Mouse (Mus musculus) left cerebral cortex, postnatal 14 days (tissue): ENCODE results near the gene Acss2. TPM values are rescaled to one million over a fixed set of nuclear protein-coding genes. Genes with fewer than 3 reads are reported as not detected.

Experiments used
- DNase-seq, 2 experiments: peaks; one replicate each; pipeline ENCODE4 v3.0.0; 2021 to 2022; ENCODE audit warnings: low spot score in 2 of 2, mixed read lengths in 1 of 2
- intact Hi-C: fragments of 180-260 bp; cut with DNase I; formaldehyde crosslinking; loops from one replicate; pipeline ENCODE4 v1.15.1; 2025
- microRNA-seq, 2 experiments: library from miRNA; unstranded; fragments of <30 nt; microRNA quantifications; one replicate each; pipeline ENCODE4 v1.2.0; 2022
- total RNA-seq, 2 experiments: library from RNA; stranded (reverse); gene quantifications; 2 replicates each; pipeline ENCODE4 v1.2.3; 2021

Gene Acss2
- total RNA-seq, 2 experiments from 2014 or later: 46.6 to 52.7 TPM

GRCm38 (mm10) chr2:155619817-155620216 lies 102.1 kb downstream of the Acss2 start:
- peak; percentile 77 to 90 for DNase-seq
- intact Hi-C loops: loop anchor here (2.0 kb wide), 1 partner anchor 103 kb away; the partner anchor contains the start of gene Acss2

- intact Hi-C loops: no loop called here
- no peak for DNase-seq
Measured at GRCm38 (mm10) chr2:155622606-155623005, 104.9 kb downstream of the Acss2 start.

DNA sequence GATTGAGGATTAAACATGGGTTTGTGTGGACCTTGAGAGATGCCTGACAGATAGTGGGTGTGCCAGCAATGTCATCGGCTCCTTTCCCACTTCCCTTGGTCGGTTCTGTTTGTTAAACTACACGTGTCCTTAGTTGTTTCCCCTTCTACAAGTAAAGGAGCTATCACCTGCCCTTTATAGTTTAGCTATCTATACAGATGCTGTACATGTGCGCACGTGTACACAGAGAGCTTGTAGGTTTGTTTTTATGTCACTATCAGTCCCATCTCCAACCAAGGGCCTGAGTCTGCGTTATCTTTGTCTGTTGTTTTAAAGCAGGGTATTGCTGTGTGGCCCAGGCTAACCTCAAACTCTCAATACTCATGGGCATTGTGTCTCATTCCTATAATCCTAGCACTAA lies 106.2 kb downstream of the Acss2 start:
- DNase-seq: no peak
- intact Hi-C loops: no loop called here

DNA sequence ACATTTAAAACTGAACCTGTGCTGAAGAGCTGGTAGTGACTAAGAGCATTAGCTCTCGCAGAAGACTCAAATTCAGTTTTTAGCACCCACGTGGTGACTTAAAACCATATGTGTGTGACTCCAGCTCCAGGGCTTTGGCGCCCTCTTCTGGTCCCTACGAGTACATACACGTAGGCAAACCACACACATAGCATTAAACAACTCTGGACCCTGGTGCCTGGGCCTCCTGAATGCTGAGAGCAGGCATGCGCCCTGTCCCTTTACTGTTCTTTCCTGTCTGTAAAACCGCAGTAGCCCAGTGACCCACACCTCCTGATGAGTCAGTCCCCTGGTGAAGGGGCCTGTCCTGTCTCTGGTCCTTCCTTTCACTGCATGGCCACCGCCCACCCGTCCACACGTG lies 107.0 kb downstream of the Acss2 start:
- intact Hi-C loops: no loop called here
- peak; percentile 53 to 68 for DNase-seq

DNA sequence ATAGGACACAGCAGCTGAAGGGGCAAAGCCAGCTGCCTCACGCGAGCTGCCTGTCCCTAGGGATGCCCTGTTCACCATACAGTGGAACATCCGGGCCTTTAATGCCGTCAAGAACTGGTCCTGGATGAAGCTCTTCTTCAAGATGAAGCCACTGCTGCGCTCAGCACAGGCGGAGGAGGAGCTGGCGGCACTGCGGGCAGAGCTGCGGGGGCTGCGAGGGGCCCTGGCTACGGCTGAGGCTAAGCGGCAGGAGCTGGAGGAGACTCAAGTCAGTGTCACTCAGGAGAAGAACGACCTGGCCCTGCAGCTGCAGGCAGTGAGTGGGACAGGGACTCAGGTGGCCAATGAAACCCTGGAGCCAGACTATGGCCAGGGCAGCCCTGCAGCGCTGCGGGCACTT lies 108.5 kb downstream of the Acss2 start:
- DNase-seq: no peak
- intact Hi-C loops: loop anchor here (2.0 kb wide), 1 partner anchor 109 kb away; the partner anchor contains the start of gene Acss2

DNA sequence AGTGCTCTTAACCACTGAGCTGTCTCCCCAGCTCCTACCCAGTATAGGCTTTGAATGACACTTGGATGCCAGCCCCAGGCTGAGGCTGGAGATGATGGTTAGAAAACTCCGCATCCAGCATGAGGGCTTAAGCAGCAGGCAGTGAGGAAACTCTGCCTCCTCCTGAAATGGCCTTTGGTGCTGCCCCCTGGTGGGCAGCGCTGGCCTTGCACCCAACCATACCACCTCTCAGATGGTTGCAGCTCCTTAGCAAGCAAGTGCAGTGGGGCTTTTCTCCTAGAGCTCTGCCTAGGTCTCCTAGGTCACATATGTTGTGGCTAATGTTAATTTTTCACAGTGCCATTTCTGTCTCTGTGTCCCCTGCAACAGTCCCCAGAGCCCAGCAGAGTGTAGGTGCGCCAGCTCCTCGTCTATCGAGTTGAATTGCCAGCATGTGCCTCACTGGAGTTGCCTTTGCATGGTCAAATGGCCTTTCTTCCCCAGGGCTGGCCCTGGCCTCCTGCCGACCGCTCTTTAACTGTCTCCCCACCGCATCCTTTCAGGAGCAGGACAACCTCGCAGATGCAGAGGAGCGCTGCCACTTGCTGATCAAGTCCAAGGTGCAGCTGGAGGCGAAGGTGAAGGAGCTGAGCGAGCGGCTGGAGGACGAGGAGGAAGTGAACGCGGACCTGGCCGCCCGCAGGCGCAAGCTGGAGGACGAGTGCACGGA lies 109.4 kb downstream of the Acss2 start:
- DNase-seq: peak; percentile 81 to 88
- intact Hi-C loops: loop anchor here (2.0 kb wide), 1 partner anchor 110 kb away; the partner anchor contains the start of gene Acss2

- intact Hi-C loops: no loop called here
- no peak for DNase-seq
Measured at GRCm38 (mm10) chr2:155628112-155628511, 110.4 kb downstream of the Acss2 start.

- DNase-seq: no peak
- intact Hi-C loops: no loop called here
Measured at GRCm38 (mm10) chr2:155628519-155628918, 110.8 kb downstream of the Acss2 start.

- DNase-seq: peak; percentile 61 to 72
- intact Hi-C loops: no loop called here
Measured at GRCm38 (mm10) chr2:155629231-155629661, 111.5 kb downstream of the Acss2 start.

DNA sequence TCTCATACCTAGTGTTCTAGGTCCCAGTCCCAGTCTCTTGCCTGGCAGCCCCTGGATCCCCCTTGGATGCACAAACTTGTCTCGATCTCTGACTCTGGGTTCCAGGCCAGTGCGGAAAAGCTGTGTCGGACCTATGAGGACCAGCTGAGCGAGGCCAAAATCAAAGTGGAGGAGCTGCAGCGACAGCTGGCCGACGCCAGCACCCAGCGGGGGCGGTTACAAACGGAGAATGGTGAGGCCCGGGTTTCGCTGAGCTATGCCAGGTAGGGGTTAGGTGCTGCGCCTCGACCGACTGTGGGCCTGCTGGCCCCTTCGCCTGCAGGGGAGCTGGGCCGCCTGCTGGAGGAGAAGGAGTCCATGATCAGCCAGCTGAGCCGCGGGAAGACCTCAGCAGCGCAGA lies 112.4 kb downstream of the Acss2 start:
- no peak for DNase-seq
- intact Hi-C loops: no loop called here

DNA sequence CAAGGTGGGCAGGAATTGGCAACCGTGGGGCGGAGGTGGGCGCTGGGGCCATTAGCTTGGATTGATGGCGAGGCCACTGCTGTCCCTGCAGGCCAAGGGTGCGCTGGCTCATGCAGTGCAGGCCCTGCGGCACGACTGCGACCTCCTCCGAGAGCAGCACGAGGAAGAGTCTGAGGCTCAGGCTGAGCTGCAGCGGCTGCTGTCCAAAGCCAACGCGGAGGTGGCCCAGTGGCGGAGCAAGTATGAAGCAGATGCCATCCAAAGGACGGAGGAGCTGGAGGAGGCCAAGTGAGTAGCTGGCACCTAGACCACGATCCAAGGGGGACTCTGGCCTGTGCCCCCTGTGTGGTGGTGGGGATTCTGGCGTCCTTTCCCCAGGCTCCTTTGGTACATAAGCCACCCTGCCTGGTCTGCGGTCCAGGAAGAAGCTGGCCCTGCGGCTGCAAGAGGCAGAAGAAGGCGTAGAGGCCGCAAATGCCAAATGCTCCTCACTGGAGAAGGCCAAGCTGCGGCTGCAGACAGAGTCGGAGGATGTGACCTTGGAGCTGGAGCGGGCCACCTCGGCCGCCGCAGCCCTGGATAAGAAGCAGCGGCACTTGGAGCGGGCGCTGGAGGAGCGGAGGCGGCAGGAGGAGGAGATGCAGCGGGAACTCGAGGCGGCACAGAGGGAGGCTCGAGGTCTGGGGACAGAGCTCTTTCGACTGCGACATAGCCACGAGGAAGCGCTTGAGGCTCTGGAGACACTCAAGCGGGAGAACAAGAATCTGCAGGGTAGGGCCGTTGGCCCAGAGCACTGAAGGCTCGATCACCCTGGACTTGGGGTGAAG lies 113.1 kb downstream of the Acss2 start:
- no peak for DNase-seq
- intact Hi-C loops: no loop called here

- intact Hi-C loops: no loop called here
- no peak for DNase-seq
Measured at GRCm38 (mm10) chr2:155632138-155632936, 114.6 kb downstream of the Acss2 start.

- intact Hi-C loops: no loop called here
- DNase-seq: no peak
Measured at GRCm38 (mm10) chr2:155633121-155633520, 115.4 kb downstream of the Acss2 start.

GRCm38 (mm10) chr2:155633731-155634130 lies 116.0 kb downstream of the Acss2 start:
- no peak for DNase-seq

GRCm38 (mm10) chr2:155634562-155634961 lies 116.8 kb downstream of the Acss2 start:
- intact Hi-C loops: no loop called here
- no peak for DNase-seq

More at GRCm38 (mm10) chr2:155633731-155634130, 116.0 kb downstream of the Acss2 start:
- intact Hi-C loops: no loop called here

Small RNA genes lying within 50 kb of the gene (microRNA-seq; reads per million reads assigned to microRNA genes)
- gene Mir499: 4.2 to 18.2 reads per million in 2 experiments

Other genes starting within 250 kb of the Acss2 start
- gene Map1lc3a, start 241.7 kb upstream of the Acss2 start, total RNA-seq: 100 to 1,000 TPM; 435 to 436 TPM
- 10 to 100 TPM; 25.2 to 27.0 TPM for gene Pigu, start 160.5 kb upstream of the Acss2 start, total RNA-seq
- gene Trp53inp2, start 136.9 kb upstream of the Acss2 start, total RNA-seq: 100 to 1,000 TPM; 220 to 224 TPM
- 10 to 100 TPM; 60.9 to 63.8 TPM for gene Ncoa6, start 44.1 kb upstream of the Acss2 start, total RNA-seq
- gene Ggt7, start 289 bp downstream of the Acss2 start, total RNA-seq: 100 to 1,000 TPM; 112 to 120 TPM
- gene Gss, start 74.9 kb downstream of the Acss2 start, total RNA-seq: 10 to 100 TPM; 15.8 to 18.3 TPM
- 1 to 10 TPM; 4.5 to 5.6 TPM for gene Myh7b, start 93.3 kb downstream of the Acss2 start, total RNA-seq
- gene Trpc4ap, start 174.4 kb downstream of the Acss2 start, total RNA-seq: 100 to 1,000 TPM; 140 TPM
- 10 to 100 TPM; 16.6 to 17.8 TPM for gene Edem2, start 211.5 kb downstream of the Acss2 start, total RNA-seq
- gene Gm17581, start 217.9 kb downstream of the Acss2 start, total RNA-seq: not detected
- 1 to 10 TPM; 1.8 to 1.9 TPM for gene Procr, start 233.2 kb downstream of the Acss2 start, total RNA-seq